Mouse (Mus musculus) adrenal gland, adult 8-10 months (tissue): ENCODE data around the gene Chrna4. TPM values are rescaled to one million over a fixed set of nuclear protein-coding genes. Genes with fewer than 3 reads are reported as not detected.

Experiments used
- DNase-seq: peaks from one replicate; pipeline ENCODE4 v3.0.0; 2022
- total RNA-seq, 4 experiments: library from RNA; stranded (reverse); gene quantifications; 2 replicates each; pipeline ENCODE4 v1.2.4; 2022

Gene Chrna4
- total RNA-seq = 10 to 100 TPM; 12.0 to 27.7 (median 20.5) TPM

DNA sequence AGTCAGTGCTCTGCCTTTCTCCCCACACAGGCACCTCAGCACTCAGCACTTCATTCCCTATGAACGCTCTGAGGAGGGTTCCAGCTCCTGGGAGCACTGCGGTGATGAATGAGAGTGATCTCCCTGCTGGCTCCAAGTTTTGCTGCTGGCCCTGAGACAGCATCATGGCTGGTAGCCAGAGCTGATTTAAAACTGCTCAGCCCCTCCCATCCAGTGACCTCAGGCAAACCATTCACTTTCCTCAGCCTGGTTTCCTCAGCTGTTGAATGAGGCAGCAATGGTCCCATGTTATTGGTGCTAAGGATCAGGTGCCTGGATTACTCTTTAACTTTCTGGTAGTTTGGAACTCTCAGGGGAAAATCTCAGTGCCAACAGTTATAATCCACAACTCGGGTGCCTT lies at the start of gene Chrna4:
TSS of gene Chrna4 (minus strand) at position 110 of the 400 bp plus-strand sequence.
- DNase-seq = peak; percentile 71

- no peak for DNase-seq
Measured at GRCm38 (mm10) chr2:181090123-181090522, 46.8 kb upstream of the Chrna4 start.

DNA sequence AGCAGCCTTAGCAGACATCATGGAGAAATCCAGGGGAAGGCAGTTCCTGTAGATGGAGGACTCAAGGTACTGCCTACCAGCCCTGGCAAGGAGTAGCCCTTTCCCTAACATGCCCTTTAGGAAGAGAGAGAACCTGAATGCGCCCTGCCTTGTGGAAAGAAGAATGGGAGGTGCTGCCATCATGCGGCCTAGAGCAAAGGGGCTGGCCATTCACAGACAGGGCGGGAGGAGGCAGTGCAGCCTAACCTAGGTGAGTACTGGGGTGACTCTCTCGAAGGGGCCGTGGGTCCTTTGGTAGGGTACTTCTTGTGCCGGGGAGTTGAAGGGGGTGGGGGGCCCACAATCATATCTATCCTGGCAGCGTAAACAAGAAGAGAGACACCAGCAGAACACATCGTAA lies 41.7 kb upstream of the Chrna4 start:
- DNase-seq = no peak

DNA sequence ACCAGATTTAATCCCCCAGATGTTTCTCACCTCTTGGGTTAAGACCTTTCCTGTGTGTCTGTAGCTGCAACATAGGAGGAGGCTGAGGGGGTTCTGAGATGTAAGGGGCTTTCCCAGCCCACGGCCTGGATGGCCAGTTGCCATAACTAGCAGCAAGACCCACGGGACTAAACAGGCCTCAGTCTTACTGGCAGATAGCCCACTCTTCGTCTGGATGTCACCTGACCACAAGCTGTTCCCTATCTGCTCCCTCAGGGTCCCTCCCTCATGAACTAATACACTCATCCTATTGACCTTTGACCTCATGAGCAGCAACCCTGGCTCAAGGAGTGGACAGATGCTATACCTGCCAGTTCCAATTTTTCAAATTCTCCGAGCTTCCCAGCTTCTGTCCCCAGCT lies 40.6 kb upstream of the Chrna4 start:
- no peak for DNase-seq

DNA sequence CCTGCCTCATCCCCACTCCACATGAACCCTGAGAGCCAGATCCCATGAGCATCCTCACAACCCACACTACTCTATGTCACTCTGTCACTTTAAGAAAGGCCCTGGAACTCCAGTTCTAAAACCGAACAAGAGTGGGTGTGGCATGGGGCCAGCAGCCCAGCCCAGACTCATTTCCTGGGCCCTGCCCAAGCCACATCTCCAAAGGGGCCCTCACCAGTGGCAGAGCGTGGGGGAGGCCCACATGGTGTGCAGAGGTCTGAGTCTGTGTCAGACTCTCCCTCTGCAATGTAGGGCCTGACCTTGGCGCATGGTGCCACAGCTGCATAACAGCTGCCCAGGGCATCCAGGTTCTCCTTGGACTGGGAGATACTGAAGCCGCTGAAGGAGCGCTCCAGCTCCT lies 37.5 kb upstream of the Chrna4 start:
- DNase-seq = no peak

GRCm38 (mm10) chr2:181079518-181079917 lies 36.2 kb upstream of the Chrna4 start:
- DNase-seq = no peak

- no peak for DNase-seq
Measured at GRCm38 (mm10) chr2:181078908-181079307, 35.6 kb upstream of the Chrna4 start.

DNA sequence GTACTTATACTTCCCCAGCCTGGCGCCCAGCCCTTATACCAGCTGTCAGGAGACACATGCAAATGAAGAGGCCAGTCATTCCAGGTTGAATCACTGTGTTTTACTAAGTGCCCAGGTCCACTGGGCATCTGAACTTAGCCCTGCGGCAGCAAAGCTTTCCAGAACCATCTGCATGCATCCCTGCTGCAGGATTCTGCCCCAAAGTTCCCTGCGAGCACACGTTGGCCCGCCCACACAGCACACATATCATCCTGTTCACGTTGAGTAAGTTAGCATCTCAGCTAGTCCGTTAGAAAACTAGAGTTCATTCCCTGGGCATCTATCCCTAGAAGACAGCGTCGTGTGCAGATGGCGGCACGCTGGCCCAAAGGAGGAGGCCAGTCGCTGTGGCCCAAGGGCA lies 32.2 kb upstream of the Chrna4 start:
- DNase-seq = no peak

GRCm38 (mm10) chr2:181072403-181072714 lies 29.0 kb upstream of the Chrna4 start:
- no peak for DNase-seq

GRCm38 (mm10) chr2:181071706-181072402 lies 28.5 kb upstream of the Chrna4 start:
- DNase-seq = peak; percentile 53

- no peak for DNase-seq
Measured at GRCm38 (mm10) chr2:181070136-181070535, 26.8 kb upstream of the Chrna4 start.

GRCm38 (mm10) chr2:181068499-181068898 lies 25.2 kb upstream of the Chrna4 start:
- DNase-seq = no peak

DNA sequence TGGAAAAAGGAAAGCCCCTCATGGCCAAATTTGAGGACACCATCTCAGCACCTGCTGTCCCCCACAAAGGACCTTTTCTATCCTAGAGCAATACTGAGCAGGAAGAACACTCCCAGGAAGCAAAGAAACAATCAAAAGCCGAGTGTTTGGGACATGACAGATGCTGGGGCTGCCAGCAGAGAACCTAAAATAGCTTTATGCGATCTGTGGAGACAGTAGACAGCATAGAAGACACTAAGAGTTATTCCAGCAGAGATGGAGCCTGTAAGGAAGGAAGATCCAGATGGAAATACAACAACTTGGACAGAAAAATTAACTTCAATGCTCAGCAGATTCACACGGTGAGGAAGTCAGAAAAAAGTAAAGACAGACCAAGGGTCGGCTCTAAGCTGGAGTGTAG lies 22.5 kb upstream of the Chrna4 start:
- DNase-seq = no peak

GRCm38 (mm10) chr2:181060127-181060526 lies 16.8 kb upstream of the Chrna4 start:
- peak; percentile 52 for DNase-seq

GRCm38 (mm10) chr2:181058193-181058592 lies 14.8 kb upstream of the Chrna4 start:
- DNase-seq = no peak

DNA sequence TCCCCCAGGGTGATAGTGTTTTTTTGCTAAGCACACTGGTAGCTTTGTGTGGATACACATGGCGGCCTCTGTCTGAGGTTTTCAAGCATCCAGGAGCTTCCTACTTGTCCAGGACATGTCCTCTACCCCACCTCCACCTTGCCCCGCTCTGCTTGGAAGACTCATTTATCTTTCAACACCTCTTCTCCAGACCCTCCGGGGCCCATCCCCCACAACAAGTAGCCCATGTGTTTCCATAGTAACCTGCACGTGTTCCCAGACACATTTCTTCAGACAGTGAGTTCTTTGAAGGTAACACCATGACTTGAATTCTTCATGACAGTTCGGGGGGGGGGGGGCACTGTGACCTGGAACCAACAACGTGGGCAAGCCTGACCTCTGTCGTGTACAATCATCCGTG lies 14.0 kb upstream of the Chrna4 start:
- no peak for DNase-seq

DNA sequence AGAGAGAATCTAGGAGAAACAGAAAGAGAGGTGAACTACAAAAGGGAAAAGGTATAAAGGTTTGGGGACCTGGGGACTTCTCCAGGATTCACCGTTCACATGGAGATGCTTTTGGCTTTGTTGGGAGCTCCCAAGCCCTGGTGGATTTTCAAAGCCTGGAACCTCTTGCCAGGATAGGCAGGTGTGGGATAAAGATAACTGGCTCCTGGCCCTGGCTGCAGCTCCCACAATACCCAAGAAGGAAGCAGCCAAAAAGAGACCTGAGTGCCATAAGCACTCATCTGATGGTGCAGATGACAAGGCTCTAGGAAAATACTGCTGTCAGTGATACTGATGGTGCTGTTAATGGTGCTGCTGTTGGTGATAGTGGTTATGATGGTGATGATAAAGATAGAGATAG lies 8.8 kb upstream of the Chrna4 start:
- DNase-seq = no peak

DNA sequence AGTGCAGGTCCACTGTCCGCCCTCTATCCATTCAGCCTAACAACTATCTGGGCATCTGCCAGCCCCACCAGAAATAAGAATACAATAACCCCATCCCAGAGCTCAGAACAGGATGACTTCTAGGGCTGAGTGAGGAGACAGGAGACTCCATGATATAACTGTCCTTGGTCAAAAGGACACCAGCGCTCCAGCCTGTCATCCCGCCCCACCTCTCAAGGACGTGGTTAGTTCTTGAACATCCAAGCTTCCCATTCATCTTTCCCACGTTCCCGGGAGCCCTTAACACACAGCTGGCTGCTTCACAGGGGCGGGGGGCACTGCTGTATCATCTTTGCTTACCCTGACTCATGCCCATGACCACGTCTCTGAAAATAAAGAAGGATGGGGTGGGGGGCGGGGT lies 5.6 kb upstream of the Chrna4 start:
- DNase-seq = no peak

DNA sequence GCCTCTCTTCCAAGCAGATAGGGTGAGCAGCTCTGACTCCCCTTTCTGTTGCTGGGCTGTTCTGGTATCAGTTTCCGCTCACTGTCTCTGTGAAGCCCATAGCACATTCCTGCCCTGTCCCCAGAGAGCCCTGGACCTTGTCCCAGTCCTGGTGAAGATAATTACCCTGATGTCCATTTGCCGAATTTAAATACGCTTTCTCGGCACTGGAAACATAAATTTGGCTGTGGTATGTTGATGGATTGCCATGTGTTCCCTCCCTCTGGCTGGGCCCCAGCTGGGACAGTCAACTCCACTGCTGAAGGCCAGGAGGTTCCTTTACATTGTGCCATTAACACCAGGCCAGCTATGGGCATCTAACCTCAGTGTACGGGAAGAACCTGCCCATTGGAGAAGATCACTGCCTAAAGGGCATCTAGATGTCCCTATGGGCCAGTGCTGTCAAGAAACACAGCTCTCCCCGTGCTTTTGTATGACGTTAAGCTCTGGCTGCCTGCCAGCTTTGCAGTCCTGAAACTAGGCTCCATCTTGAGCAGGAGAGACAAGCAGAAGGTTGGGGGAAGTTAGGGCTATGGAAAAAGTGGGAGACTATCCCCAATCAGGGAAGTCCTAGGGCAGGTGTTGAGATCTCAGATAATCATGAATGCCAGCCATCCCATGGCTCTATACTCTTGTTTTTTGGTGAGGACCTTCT lies 5.1 kb upstream of the Chrna4 start:
- DNase-seq = no peak

- no peak for DNase-seq
Measured at GRCm38 (mm10) chr2:181044001-181044400, 655 bp upstream of the Chrna4 start.

DNA sequence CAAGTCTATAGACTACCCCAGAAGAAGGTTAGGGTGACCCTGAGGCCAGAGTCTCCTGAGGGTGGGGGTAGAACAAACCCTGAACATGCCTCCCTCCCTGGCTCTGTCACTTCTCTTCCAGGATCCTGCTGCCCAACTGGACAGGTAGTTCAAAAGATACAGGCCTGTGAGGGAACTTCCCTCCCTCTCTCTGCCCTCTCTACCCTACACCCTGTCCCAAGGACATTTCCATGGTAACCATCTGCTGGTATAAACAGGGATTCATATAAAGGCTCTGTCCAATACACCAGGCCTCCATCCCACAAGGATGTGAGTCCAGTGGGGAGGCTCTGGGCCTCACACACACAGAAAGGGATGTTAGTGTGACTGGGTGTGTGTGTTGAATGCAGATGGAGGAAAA lies 970 bp downstream of the Chrna4 start:
- DNase-seq = no peak

GRCm38 (mm10) chr2:181041941-181042340 lies 1.4 kb downstream of the Chrna4 start:
- DNase-seq = no peak

- DNase-seq = no peak
Measured at GRCm38 (mm10) chr2:181039356-181039680, 4.0 kb downstream of the Chrna4 start.

GRCm38 (mm10) chr2:181038644-181039355 lies 4.5 kb downstream of the Chrna4 start:
- DNase-seq = no peak
